Mouse (Mus musculus) bone marrow macrophage, adult 2 months (primary cell): ENCODE measurements around the gene Gabbr2.

Experiments used
- CTCF ChIP-seq: IDR thresholded peaks from 2 replicates; pipeline ENCODE4 v1.5.1; 2012; ENCODE audit warnings: low read depth, mild to moderate bottlenecking, low read length, moderate library complexity
- POLR2A ChIP-seq: IDR thresholded peaks from 2 replicates; pipeline ENCODE4 v1.6.1; 2012; ENCODE audit warnings: mild to moderate bottlenecking, low read depth, low read length, borderline replicate concordance

DNA sequence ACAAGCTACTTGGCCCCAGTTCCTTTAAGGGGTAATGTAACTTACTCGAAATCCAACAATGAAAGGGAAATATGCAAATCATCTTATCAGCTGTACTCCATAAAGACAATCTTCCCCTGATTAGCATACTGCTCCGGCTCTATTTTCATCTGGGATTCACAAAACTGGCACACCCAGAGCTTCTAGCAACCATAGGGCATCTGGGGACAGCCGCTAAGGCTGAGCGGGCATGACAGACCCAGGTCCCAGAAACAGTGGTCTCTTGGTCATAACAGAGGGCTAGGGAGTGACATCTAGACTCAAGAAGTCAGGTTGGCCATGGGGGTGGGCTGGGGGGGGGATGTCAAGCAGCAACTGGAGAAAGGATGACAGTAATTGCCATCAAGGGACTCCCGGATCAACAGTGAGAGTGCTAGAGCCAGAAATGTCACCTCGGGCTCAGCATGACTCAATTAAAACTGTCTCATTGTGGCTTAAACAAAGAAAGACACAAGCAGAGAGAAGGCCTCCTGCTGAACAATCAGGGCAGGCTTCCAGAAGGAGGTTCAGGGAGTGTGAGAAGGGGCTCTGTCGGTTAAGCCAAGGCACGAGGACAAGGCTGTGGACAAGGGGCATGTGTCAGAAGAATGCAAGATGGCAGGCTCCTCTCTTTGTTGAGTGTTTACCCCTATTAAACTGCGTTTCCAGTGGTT is 59.8 kb downstream of the Gabbr2 start:
- TF ChIP-seq POLR2A: no peak
- no peak for TF ChIP-seq CTCF
